Mouse (Mus musculus): ENCODE results near the gene Mapk12. TPM values are rescaled to one million over a fixed set of nuclear protein-coding genes. Genes with fewer than 3 reads are reported as not detected.
A peak's percentile ranks its signal among the peaks of the same experiment; 100 is the strongest.

The Mapk12 gene
- polyA plus RNA-seq, 1 experiment, result 2.4 TPM

GRCm38 (mm10) chr15:89122649-89123366 lies 17.7 kb downstream of the Mapk12 start, which contains the start of gene Tubgcp6:
Tubgcp6 (minus strand) TSS chr15:89123112.
- H3K27me3 ChIP-seq (ENCODE audit: control insufficient read depth, insufficient read depth, low read length), result no peaks in the 10 kb centered on the region
- under 1% methylated on average over 47 of the region's 47 CpGs for WGBS
- TF ChIP-seq POLR2A (IDR thresholded peaks at IDR 0.05; ENCODE audit: low read depth, low read length) (peak; percentile 36; the same call in 1 of the 2 replicates), CTCF (IDR thresholded peaks at IDR 0.05; ENCODE audit: extremely low read depth, insufficient read length, insufficient replicate concordance, low read depth, low read length) (no peak)
- H3K27ac ChIP-seq (ENCODE audit: insufficient read depth, low read depth, low read length), result peak within 1 kb of the TSS; percentile 17; the same call in 1 of the 2 replicates
- H3K4me1 ChIP-seq (ENCODE audit: control insufficient read depth, insufficient read depth, insufficient read length, low read length), result peaks cover 16% of the 10 kb centered on the region
- peak within 1 kb of the TSS; percentile 96 for H3K4me3 ChIP-seq (ENCODE audit: low read depth, low read length)
- peaks cover 5% of the 10 kb centered on the region; the same call in 1 of the 2 replicates for H3K36me3 ChIP-seq (ENCODE audit: control insufficient read depth, insufficient read depth, low read length)

- peaks cover 5% of the 10 kb centered on the region for H3K4me1 ChIP-seq (ENCODE audit: control insufficient read depth, insufficient read depth, insufficient read length, low read length)
- TF ChIP-seq CTCF (IDR thresholded peaks at IDR 0.05; ENCODE audit: extremely low read depth, insufficient read length, insufficient replicate concordance, low read depth, low read length), result no peak
- no peak for TF ChIP-seq POLR2A (IDR thresholded peaks at IDR 0.05; ENCODE audit: low read depth, low read length)
- H3K27me3 ChIP-seq (ENCODE audit: control insufficient read depth, insufficient read depth, low read length), result no peaks in the 10 kb centered on the region
- no peak overlapping the region for H3K4me3 ChIP-seq (ENCODE audit: low read depth, low read length)
- no peak overlapping the region for H3K27ac ChIP-seq (ENCODE audit: insufficient read depth, low read depth, low read length)
- H3K36me3 ChIP-seq (ENCODE audit: control insufficient read depth, insufficient read depth, low read length), result peaks cover 30% of the 10 kb centered on the region
These were observed 22.5 kb downstream of the Mapk12 start for GRCm38 (mm10) chr15:89118007-89118406.

GRCm38 (mm10) chr15:89110147-89110546 lies 30.4 kb downstream of the Mapk12 start:
- H3K36me3 ChIP-seq (ENCODE audit: control insufficient read depth, insufficient read depth, low read length), result peaks cover 62% of the 10 kb centered on the region
- WGBS, result 44% methylated on average over 9 of the region's 9 CpGs
- TF ChIP-seq POLR2A (IDR thresholded peaks at IDR 0.05; ENCODE audit: low read depth, low read length), result no peak
- TF ChIP-seq CTCF (IDR thresholded peaks at IDR 0.05; ENCODE audit: extremely low read depth, insufficient read length, insufficient replicate concordance, low read depth, low read length), result 0 out of 2 replicates have a peak, but pooled peaks have one; percentile 8

GRCm38 (mm10) chr15:89106976-89107375 lies 33.5 kb downstream of the Mapk12 start:
- TF ChIP-seq CTCF (IDR thresholded peaks at IDR 0.05; ENCODE audit: extremely low read depth, insufficient read length, insufficient replicate concordance, low read depth, low read length), result no peak
- Histone ChIP-seq H3K27me3 (ENCODE audit: control insufficient read depth, insufficient read depth, low read length) (no peaks in the 10 kb centered on the region), H3K36me3 (ENCODE audit: control insufficient read depth, insufficient read depth, low read length) (peaks cover 67% of the 10 kb centered on the region), H3K27ac (ENCODE audit: insufficient read depth, low read depth, low read length) (no peak overlapping the region), H3K4me1 (ENCODE audit: control insufficient read depth, insufficient read depth, insufficient read length, low read length) (no peaks in the 10 kb centered on the region), H3K4me3 (ENCODE audit: low read depth, low read length) (no peak overlapping the region)
- 85% methylated on average over 1 of the region's 1 CpGs for WGBS

More at GRCm38 (mm10) chr15:89110147-89110546, 30.4 kb downstream of the Mapk12 start:
- H3K27me3 ChIP-seq (ENCODE audit: control insufficient read depth, insufficient read depth, low read length), result no peaks in the 10 kb centered on the region
- no peak overlapping the region for H3K27ac ChIP-seq (ENCODE audit: insufficient read depth, low read depth, low read length)
- H3K4me3 ChIP-seq (ENCODE audit: low read depth, low read length), result no peak overlapping the region
- no peaks in the 10 kb centered on the region for H3K4me1 ChIP-seq (ENCODE audit: control insufficient read depth, insufficient read depth, insufficient read length, low read length)

- no peak overlapping the region for H3K27ac ChIP-seq (ENCODE audit: insufficient read depth, low read depth, low read length)
- peaks cover 64% of the 10 kb centered on the region for H3K36me3 ChIP-seq (ENCODE audit: control insufficient read depth, insufficient read depth, low read length)
- TF ChIP-seq CTCF (IDR thresholded peaks at IDR 0.05; ENCODE audit: extremely low read depth, insufficient read length, insufficient replicate concordance, low read depth, low read length), result no peak
- no peak for TF ChIP-seq POLR2A (IDR thresholded peaks at IDR 0.05; ENCODE audit: low read depth, low read length)
- H3K4me3 ChIP-seq (ENCODE audit: low read depth, low read length), result no peak overlapping the region
- no peaks in the 10 kb centered on the region for H3K4me1 ChIP-seq (ENCODE audit: control insufficient read depth, insufficient read depth, insufficient read length, low read length)
- H3K27me3 ChIP-seq (ENCODE audit: control insufficient read depth, insufficient read depth, low read length), result no peaks in the 10 kb centered on the region
- WGBS, result 89% methylated on average over 13 of the region's 13 CpGs
These were observed 34.4 kb downstream of the Mapk12 start for GRCm38 (mm10) chr15:89106073-89106472.

- no peak for TF ChIP-seq POLR2A (IDR thresholded peaks at IDR 0.05; ENCODE audit: low read depth, low read length)
- no peak for TF ChIP-seq CTCF (IDR thresholded peaks at IDR 0.05; ENCODE audit: extremely low read depth, insufficient read length, insufficient replicate concordance, low read depth, low read length)
- 95% methylated on average over 8 of the region's 8 CpGs for WGBS
- no peak overlapping the region for H3K4me3 ChIP-seq (ENCODE audit: low read depth, low read length)
- no peak overlapping the region for H3K27ac ChIP-seq (ENCODE audit: insufficient read depth, low read depth, low read length)
- no peaks in the 10 kb centered on the region for H3K4me1 ChIP-seq (ENCODE audit: control insufficient read depth, insufficient read depth, insufficient read length, low read length)
- H3K36me3 ChIP-seq (ENCODE audit: control insufficient read depth, insufficient read depth, low read length), result peaks cover 66% of the 10 kb centered on the region
- H3K27me3 ChIP-seq (ENCODE audit: control insufficient read depth, insufficient read depth, low read length), result no peaks in the 10 kb centered on the region
These were observed 36.1 kb downstream of the Mapk12 start for GRCm38 (mm10) chr15:89104425-89104824.

GRCm38 (mm10) chr15:89103921-89104320 lies 36.6 kb downstream of the Mapk12 start:
- 88% methylated on average over 10 of the region's 10 CpGs for WGBS
- Histone ChIP-seq H3K27ac (ENCODE audit: insufficient read depth, low read depth, low read length) (no peak overlapping the region), H3K36me3 (ENCODE audit: control insufficient read depth, insufficient read depth, low read length) (peaks cover 70% of the 10 kb centered on the region), H3K27me3 (ENCODE audit: control insufficient read depth, insufficient read depth, low read length) (no peaks in the 10 kb centered on the region), H3K4me1 (ENCODE audit: control insufficient read depth, insufficient read depth, insufficient read length, low read length) (no peaks in the 10 kb centered on the region), H3K4me3 (ENCODE audit: low read depth, low read length) (no peak overlapping the region)
- TF ChIP-seq CTCF (IDR thresholded peaks at IDR 0.05; ENCODE audit: extremely low read depth, insufficient read length, insufficient replicate concordance, low read depth, low read length), result no peak
- no peak for TF ChIP-seq POLR2A (IDR thresholded peaks at IDR 0.05; ENCODE audit: low read depth, low read length)
